Mouse (Mus musculus) liver, embryonic 16.5 days (tissue): Measurements from ENCODE around the gene Mocs1. TPM values are rescaled to one million over a fixed set of nuclear protein-coding genes. Genes with fewer than 3 reads are reported as not detected.
A peak's percentile ranks its signal among the peaks of the same experiment; 100 is the strongest.

Experiments used
- ATAC-seq: fragments of 200-750 bp; cut with Nextera tagmentation; 2 replicates; pipeline ENCODE4 v1.8.0; 2017; ENCODE audit warnings: low read depth, mild to moderate bottlenecking, moderate number of reproducible peaks, moderate library complexity
- H3K27ac ChIP-seq: fragments of 300-500 bp; sonication (generic); 2 replicates; pipeline ENCODE4 v1.5.1; 2014; ENCODE audit warnings: mild to moderate bottlenecking, low read length
- H3K27me3 ChIP-seq: fragments of 300-500 bp; sonication (generic); 2 replicates; pipeline ENCODE4 v1.6.1; 2014; ENCODE audit warnings: low read depth, low read length, mixed read lengths; ENCODE audit not compliant: control insufficient read depth, insufficient read depth
- H3K36me3 ChIP-seq: fragments of 300-500 bp; sonication (generic); 2 replicates; pipeline ENCODE4 v1.6.1; 2014; ENCODE audit warnings: mild to moderate bottlenecking; ENCODE audit not compliant: control insufficient read depth, insufficient read depth
- H3K4me1 ChIP-seq: fragments of 300-500 bp; sonication (generic); 2 replicates; pipeline ENCODE4 v1.6.1; 2014; ENCODE audit warnings: low read depth, low read length, mixed read lengths; ENCODE audit not compliant: control insufficient read depth
- H3K4me2 ChIP-seq: fragments of 300-500 bp; sonication (generic); 2 replicates; pipeline ENCODE4 v1.6.1; 2014; ENCODE audit warnings: low read depth, low read length, mixed read lengths
- H3K4me3 ChIP-seq: fragments of 300-500 bp; sonication (generic); 2 replicates; pipeline ENCODE4 v1.5.1; 2014; ENCODE audit warnings: low read depth, mild to moderate bottlenecking, low read length
- H3K9ac ChIP-seq: fragments of 300-500 bp; sonication (generic); 2 replicates; pipeline ENCODE4 v1.6.1; 2014; ENCODE audit warnings: low read depth, low read length
- H3K9me3 ChIP-seq: fragments of 300-500 bp; sonication (generic); replicated peaks from 2 replicates; pipeline ENCODE4 v1.6.1; 2016; ENCODE audit warnings: low read length; ENCODE audit not compliant: control insufficient read depth
- WGBS: fragments of 180-500 bp; shearing (Covaris S2); extraction: QIAGEN DNeasy Blood & Tissue Kit; methylation state at CpG from one replicate; pipeline ENCODE4 v1.1.7; 2014; ENCODE audit not compliant: insufficient replicate concordance; 5-methylcytosine and 5-hydroxymethylcytosine counted together
- polyA plus RNA-seq: library from polyadenylated mRNA; unstranded; fragments of >200 nt; fragmentation: Nextera tagmentation; extraction: Ambion mirVana; gene quantifications from 2 replicates; pipeline ENCODE4 v1.2.1, GENCODE M21; 2015

The Mocs1 gene
- polyA plus RNA-seq: 10.7 and 13.1 TPM in 2 replicates

GRCm38 (mm10) chr17:49428239-49428688 is at the start of gene Mocs1:
Mocs1 (plus strand) TSS chr17:49428362.
- H3K9me3 ChIP-seq: no peaks in the 10 kb centered on the region
- H3K36me3 ChIP-seq: peaks cover 6% of the 10 kb centered on the region; the same call in 1 of the 2 replicates
- peak; percentile 99 for ATAC-seq

GRCm38 (mm10) chr17:49379645-49380044 is 48.5 kb upstream of the Mocs1 start:
- Histone ChIP-seq H3K27ac (no peak overlapping the region), H3K9me3 (no peaks in the 10 kb centered on the region), H3K4me1 (no peaks in the 10 kb centered on the region), H3K27me3 (no peaks in the 10 kb centered on the region), H3K4me2 (no peak overlapping the region), H3K9ac (no peak overlapping the region), H3K4me3 (no peak overlapping the region), H3K36me3 (no peaks in the 10 kb centered on the region)
- WGBS: 60% methylated on average over 4 of the region's 4 CpGs
- ATAC-seq: no peak

More at GRCm38 (mm10) chr17:49428239-49428688, at the start of gene Mocs1:
- WGBS: under 1% methylated on average over 28 of the region's 28 CpGs
- Histone ChIP-seq H3K4me3 (peak within 1 kb of the TSS; percentile 90), H3K27ac (peak within 1 kb of the TSS; percentile 94), H3K9ac (peak within 1 kb of the TSS; percentile 98), H3K4me2 (peak within 1 kb of the TSS; percentile 75), H3K27me3 (no peaks in the 10 kb centered on the region), H3K4me1 (peaks cover 43% of the 10 kb centered on the region)

- Histone ChIP-seq H3K4me3 (no peak overlapping the region), H3K27me3 (no peaks in the 10 kb centered on the region), H3K4me1 (no peaks in the 10 kb centered on the region), H3K36me3 (no peaks in the 10 kb centered on the region), H3K9ac (no peak overlapping the region), H3K4me2 (no peak overlapping the region), H3K9me3 (no peaks in the 10 kb centered on the region), H3K27ac (no peak overlapping the region)
- ATAC-seq: no peak
- 29% methylated on average over 6 of the region's 6 CpGs for WGBS
Measured at GRCm38 (mm10) chr17:49384217-49384943, 43.8 kb upstream of the Mocs1 start.

GRCm38 (mm10) chr17:49387741-49388140 is 40.4 kb upstream of the Mocs1 start:
- 65% methylated on average over 2 of the region's 2 CpGs for WGBS
- H3K4me2 ChIP-seq: no peak overlapping the region
- H3K9me3 ChIP-seq: no peaks in the 10 kb centered on the region
- no peaks in the 10 kb centered on the region for H3K27me3 ChIP-seq
- H3K4me3 ChIP-seq: no peak overlapping the region
- H3K9ac ChIP-seq: no peak overlapping the region
- H3K4me1 ChIP-seq: no peaks in the 10 kb centered on the region
- no peaks in the 10 kb centered on the region for H3K36me3 ChIP-seq
- H3K27ac ChIP-seq: no peak overlapping the region
- no peak for ATAC-seq

GRCm38 (mm10) chr17:49392751-49393150 is 35.4 kb upstream of the Mocs1 start:
- H3K9ac ChIP-seq: no peak overlapping the region
- ATAC-seq: no peak
- no peaks in the 10 kb centered on the region for H3K36me3 ChIP-seq
- no peaks in the 10 kb centered on the region for H3K4me1 ChIP-seq
- no peak overlapping the region for H3K4me2 ChIP-seq
- WGBS: 12% methylated on average over 1 of the region's 1 CpGs
- H3K27ac ChIP-seq: no peak overlapping the region
- no peaks in the 10 kb centered on the region for H3K27me3 ChIP-seq
- no peak overlapping the region for H3K4me3 ChIP-seq
- no peaks in the 10 kb centered on the region for H3K9me3 ChIP-seq

- no peaks in the 10 kb centered on the region for H3K27me3 ChIP-seq
- H3K36me3 ChIP-seq: no peaks in the 10 kb centered on the region
- no peak overlapping the region for H3K4me3 ChIP-seq
- H3K9ac ChIP-seq: no peak overlapping the region
- ATAC-seq: no peak
- no peaks in the 10 kb centered on the region for H3K4me1 ChIP-seq
- no peaks in the 10 kb centered on the region for H3K9me3 ChIP-seq
- no peak overlapping the region for H3K27ac ChIP-seq
- no peak overlapping the region for H3K4me2 ChIP-seq
- 26% methylated on average over 1 of the region's 1 CpGs for WGBS
Measured at GRCm38 (mm10) chr17:49394836-49395235, 33.3 kb upstream of the Mocs1 start.

- no peaks in the 10 kb centered on the region for H3K4me1 ChIP-seq
- H3K27me3 ChIP-seq: no peaks in the 10 kb centered on the region
- H3K36me3 ChIP-seq: no peaks in the 10 kb centered on the region
- H3K27ac ChIP-seq: no peak overlapping the region
- no peak for ATAC-seq
- no peak overlapping the region for H3K4me3 ChIP-seq
- H3K9ac ChIP-seq: no peak overlapping the region
- 53% methylated on average over 4 of the region's 4 CpGs for WGBS
- no peaks in the 10 kb centered on the region for H3K9me3 ChIP-seq
- no peak overlapping the region for H3K4me2 ChIP-seq
Measured at GRCm38 (mm10) chr17:49399605-49400004, 28.6 kb upstream of the Mocs1 start.

GRCm38 (mm10) chr17:49400130-49400529 is 28.0 kb upstream of the Mocs1 start:
- Histone ChIP-seq H3K9me3 (no peaks in the 10 kb centered on the region), H3K27ac (no peak overlapping the region), H3K9ac (no peak overlapping the region), H3K4me3 (no peak overlapping the region), H3K27me3 (no peaks in the 10 kb centered on the region), H3K36me3 (no peaks in the 10 kb centered on the region), H3K4me1 (no peaks in the 10 kb centered on the region), H3K4me2 (no peak overlapping the region)
- WGBS: 2% methylated on average over 2 of the region's 2 CpGs
- peak; percentile 51; the same call in 1 of the 2 replicates for ATAC-seq

GRCm38 (mm10) chr17:49403151-49403550 is 25.0 kb upstream of the Mocs1 start:
- no peak overlapping the region for H3K4me2 ChIP-seq
- H3K4me3 ChIP-seq: no peak overlapping the region
- no peaks in the 10 kb centered on the region for H3K9me3 ChIP-seq
- H3K36me3 ChIP-seq: no peaks in the 10 kb centered on the region
- ATAC-seq: no peak
- WGBS: 38% methylated on average over 6 of the region's 6 CpGs
- H3K9ac ChIP-seq: no peak overlapping the region
- H3K27ac ChIP-seq: no peak overlapping the region
- H3K27me3 ChIP-seq: no peaks in the 10 kb centered on the region
- H3K4me1 ChIP-seq: no peaks in the 10 kb centered on the region
